Mouse (Mus musculus): ENCODE data around the gene Gpr35. TPM values are rescaled to one million over a fixed set of nuclear protein-coding genes. Genes with fewer than 3 reads are reported as not detected.
A peak's percentile ranks its signal among the peaks of the same experiment; 100 is the strongest.

The Gpr35 gene
- polyA plus RNA-seq, 1 experiment = 21.9 TPM

DNA sequence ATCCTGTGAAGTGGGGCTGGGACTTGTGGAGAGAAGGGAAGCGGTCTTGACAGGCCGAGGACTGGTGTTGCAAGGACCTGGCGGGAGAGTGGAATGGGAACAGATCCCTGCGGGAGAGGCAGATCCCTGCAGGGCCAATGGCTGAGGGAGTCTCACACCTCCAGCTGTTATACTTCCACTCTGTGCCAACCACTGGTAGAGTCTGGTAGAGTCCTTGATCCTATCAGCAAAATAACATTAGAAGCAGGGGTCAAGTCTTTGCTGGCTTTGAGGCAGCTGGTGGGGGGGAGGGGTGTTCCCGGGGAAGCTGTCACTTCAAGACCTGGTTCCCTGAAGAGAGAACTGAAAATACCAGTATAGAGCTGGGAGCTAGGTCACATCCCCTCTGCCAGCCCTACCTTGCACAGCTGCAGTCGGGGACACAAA is 25.5 kb downstream of the Gpr35 start:
- DNase-seq (ENCODE audit: low read depth, low spot score) = no peak

GRCm38 (mm10) chr1:92978645-92979044 is 28.0 kb downstream of the Gpr35 start:
- WGBS = 27% methylated on average over 7 of the region's 7 CpGs
- no peak for DNase-seq (ENCODE audit: low read depth, low spot score)

More for the DNA sequence above, 25.5 kb downstream of the Gpr35 start:
- 71% methylated on average over 6 of the region's 6 CpGs for WGBS

- WGBS = 51% methylated on average over 11 of the region's 11 CpGs
- no peak for DNase-seq (ENCODE audit: low read depth, low spot score)
Observed at GRCm38 (mm10) chr1:92979073-92979602, 28.5 kb downstream of the Gpr35 start.

DNA sequence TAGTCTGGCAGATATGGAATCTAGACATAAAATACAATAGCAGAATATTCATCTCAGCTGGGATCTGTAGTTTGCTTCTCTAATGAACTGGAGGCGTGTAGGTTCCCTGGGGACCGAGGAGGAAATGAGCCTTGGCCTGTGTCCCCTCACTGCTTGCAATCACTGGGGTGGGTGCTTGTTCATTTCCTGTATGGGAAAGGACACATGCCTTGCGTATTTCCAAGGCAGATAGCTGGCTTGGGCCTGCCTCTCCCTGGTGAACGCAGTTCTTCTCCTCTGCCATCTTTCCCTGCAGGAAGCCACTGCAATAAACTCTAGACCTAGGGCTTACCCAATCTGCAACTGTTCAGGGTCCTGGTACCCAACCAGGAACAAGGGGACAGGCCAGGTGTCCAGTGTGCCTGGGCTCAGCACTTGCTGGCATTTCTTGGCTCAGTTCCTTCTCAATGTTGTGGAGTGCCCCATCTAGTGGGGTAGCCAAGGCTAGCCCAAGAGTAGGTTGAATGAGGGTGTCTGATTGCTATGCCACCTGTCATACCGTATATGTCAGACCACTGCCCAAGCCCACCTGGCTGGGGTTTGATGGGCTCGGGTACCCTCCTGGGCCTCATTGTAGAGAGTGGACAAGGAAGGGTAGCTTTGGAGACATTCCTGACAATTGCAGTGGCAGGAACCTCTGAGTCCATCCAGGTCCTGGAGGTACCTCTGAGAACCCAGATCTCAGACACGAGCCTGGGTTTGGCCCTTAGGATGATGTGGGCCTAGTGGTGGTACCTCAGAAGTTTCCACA is 30.6 kb downstream of the Gpr35 start:
- DNase-seq (ENCODE audit: low read depth, low spot score) = no peak
- 84% methylated on average over 7 of the region's 7 CpGs for WGBS

GRCm38 (mm10) chr1:92982931-92983605 is 32.4 kb downstream of the Gpr35 start:
- 88% methylated on average over 17 of the region's 17 CpGs for WGBS
- no peak for DNase-seq (ENCODE audit: low read depth, low spot score)

DNA sequence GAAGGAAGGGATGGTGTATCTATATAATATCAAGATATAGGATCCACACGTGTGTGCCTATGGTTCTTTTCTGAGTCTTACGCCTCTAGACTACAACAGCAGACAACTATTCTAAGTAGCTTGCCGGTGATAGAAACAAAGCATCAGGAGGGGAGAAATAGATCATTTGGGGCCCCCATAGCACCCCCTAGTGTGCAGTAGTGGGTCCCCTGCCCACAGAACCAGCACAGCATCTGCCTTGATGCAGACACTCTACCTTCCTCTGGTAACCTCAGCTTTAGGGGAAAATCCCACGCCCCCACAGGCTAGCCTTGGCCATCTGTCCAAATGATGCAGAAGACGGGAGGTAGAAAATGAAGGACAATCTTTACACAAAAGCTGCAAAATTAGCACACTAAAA is 34.3 kb downstream of the Gpr35 start:
- no peak for DNase-seq (ENCODE audit: low read depth, low spot score)
- WGBS = 90% methylated on average over 5 of the region's 5 CpGs

GRCm38 (mm10) chr1:92988894-92989293 is 38.2 kb downstream of the Gpr35 start:
- DNase-seq (ENCODE audit: low read depth, low spot score) = no peak
- 25% methylated on average over 4 of the region's 4 CpGs for WGBS

GRCm38 (mm10) chr1:92989891-92990290 is 39.2 kb downstream of the Gpr35 start:
- 19% methylated on average over 4 of the region's 4 CpGs for WGBS
- peak; percentile 81 for DNase-seq (ENCODE audit: low read depth, low spot score)

DNA sequence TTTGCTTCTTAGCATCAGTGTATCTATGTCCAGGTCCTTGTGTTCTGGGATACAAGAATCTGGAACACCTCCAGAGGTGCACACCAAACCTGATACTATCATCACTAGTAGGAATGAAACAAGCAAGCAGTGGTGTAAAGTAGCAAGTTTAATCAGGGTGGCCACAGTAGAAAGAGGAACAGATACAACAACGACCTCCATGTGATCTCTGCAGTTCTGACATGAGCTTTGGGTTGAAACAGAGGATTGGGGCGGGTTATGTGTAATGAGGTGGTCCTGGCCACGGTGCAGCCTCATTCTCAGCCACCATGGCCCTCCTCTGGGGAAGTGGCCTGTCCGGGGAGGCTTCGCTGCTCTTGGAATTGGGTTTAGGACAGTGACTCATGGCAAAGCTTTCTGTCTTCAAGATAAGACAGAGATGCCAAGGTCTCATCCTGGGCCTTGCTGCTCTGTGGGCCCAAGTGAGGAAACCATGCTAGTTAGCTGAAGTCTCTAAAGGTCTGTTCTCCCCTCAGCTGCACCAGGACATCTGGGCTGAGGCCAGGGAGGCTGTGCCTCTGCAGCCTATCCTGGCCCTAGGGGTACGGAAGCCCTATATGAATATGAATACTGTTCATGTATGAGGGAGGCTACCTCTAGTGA is 41.7 kb downstream of the Gpr35 start:
- 81% methylated on average over 6 of the region's 6 CpGs for WGBS
- no peak for DNase-seq (ENCODE audit: low read depth, low spot score)

DNA sequence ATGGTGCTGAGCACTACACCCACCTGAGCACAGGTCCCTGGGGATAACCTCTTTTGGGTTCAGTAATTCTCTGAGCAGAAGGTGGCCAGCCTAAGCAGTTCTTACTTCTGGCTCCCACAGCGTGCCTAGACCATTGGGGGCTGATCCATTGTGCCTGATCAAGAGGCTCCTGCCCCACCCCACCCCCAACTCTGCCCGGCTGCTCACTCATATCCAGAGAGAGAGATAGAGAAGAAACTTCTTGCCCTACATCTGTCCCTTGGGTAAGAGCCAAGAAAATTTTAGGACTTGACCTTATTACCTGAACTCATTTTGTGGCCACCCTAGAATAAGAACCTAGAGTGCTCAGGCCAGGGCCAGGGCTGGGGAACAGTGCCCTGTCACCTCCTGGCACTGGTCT is 42.2 kb downstream of the Gpr35 start:
- 76% methylated on average over 2 of the region's 2 CpGs for WGBS
- DNase-seq (ENCODE audit: low read depth, low spot score) = no peak

- no peak for DNase-seq (ENCODE audit: low read depth, low spot score)
- 40% methylated on average over 7 of the region's 7 CpGs for WGBS
Observed at GRCm38 (mm10) chr1:93006061-93006460, 55.4 kb downstream of the Gpr35 start, which contains the start of gene Aqp12. TSS of gene Aqp12 (plus strand) at chr1:93006334.

GRCm38 (mm10) chr1:93009196-93009595 is 58.5 kb downstream of the Gpr35 start:
- DNase-seq (ENCODE audit: low read depth, low spot score) = no peak
- WGBS = 49% methylated on average over 4 of the region's 4 CpGs

- no peak for DNase-seq (ENCODE audit: low read depth, low spot score)
- 38% methylated on average over 3 of the region's 3 CpGs for WGBS
Observed at GRCm38 (mm10) chr1:93010731-93011130, 60.1 kb downstream of the Gpr35 start.

- WGBS = 25% methylated on average over 7 of the region's 7 CpGs
- DNase-seq (ENCODE audit: low read depth, low spot score) = no peak
Observed at GRCm38 (mm10) chr1:93012103-93012585, 61.5 kb downstream of the Gpr35 start.

- WGBS = 83% methylated on average over 4 of the region's 4 CpGs
- DNase-seq (ENCODE audit: low read depth, low spot score) = no peak
Observed at GRCm38 (mm10) chr1:93013367-93013766, 62.7 kb downstream of the Gpr35 start.

DNA sequence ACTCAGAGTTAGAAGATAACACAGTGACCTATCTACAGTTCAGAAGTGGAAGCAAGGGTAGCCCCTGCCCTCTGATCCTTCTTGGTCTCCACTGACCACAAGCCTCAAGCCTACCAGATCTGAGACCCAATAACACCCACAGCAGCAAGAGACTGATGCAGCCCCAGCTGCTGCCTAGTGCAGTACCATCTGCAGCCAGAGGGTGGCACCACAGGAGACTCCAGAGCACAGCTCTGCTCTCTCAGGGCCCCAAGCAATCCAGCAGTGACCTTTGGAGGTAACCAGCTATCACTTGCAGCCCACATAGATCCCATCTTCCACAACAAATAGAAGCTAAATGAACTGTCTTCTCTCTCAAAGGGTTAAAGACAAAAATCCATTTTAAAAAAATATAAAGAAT is 63.8 kb downstream of the Gpr35 start:
- no peak for DNase-seq (ENCODE audit: low read depth, low spot score)

DNA sequence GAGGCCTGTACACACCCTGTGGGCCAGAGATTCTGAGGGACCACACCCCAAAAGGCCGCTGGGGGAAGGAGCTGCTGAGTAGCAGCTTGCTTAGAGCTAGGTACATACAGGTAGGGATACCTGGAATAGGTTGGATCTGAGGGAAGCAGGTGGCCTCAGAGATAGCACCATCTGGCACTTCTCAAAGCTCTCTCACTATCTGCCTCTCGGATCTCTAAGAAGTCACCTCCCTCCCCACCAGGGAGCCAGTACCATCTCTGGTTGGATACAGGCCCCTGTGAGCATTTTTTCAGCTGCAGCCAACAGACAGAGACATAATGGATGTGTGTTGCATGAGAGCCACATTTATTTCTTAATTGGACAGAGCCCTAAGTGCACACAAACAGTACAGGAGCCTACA is 64.5 kb downstream of the Gpr35 start:
- no peak for DNase-seq (ENCODE audit: low read depth, low spot score)
- 72% methylated on average over 2 of the region's 2 CpGs for WGBS

- no peak for DNase-seq (ENCODE audit: low read depth, low spot score)
- WGBS = 82% methylated on average over 10 of the region's 10 CpGs
Observed at GRCm38 (mm10) chr1:93018716-93019115, 68.1 kb downstream of the Gpr35 start.

DNA sequence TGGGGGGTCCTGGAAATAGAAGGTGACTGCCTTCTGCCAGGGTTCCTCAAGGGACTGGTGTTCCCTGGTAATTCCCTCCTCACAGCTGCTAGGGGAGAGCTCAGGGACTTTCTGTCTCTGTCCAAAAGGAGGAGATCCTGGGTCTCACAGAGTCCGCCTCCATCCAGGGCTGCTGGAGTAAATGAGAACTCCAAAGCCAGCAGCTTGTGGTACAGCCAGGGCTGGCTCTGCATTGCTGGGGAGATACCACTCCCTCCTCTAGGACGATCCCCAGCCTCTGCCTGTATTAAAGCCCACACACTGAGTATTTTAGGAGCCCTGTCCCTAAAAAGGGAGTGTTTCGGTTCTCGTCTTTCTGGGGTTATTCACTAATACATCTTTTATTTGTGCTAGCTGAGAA is 69.9 kb downstream of the Gpr35 start:
- no peak for DNase-seq (ENCODE audit: low read depth, low spot score)
- 70% methylated on average over 4 of the region's 4 CpGs for WGBS

DNA sequence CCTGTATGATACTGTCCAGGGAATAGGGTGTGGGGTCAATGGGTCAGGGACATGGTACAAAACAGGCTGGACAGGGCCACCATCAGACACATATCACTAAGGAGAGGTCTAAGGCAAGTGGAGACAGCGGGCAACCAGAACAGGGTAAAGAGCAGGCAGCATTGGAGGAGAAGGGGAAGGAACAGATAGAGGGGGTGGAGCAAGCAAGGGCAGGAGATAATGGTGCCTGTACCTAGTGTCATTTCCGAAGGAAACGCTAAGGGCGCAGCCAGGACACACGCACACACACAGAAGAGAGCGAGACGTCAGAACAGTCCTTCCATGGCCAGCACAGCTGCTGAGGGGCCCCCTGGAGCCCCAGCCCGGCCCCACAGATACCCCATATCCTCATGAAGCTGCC is 75.9 kb downstream of the Gpr35 start:
- 79% methylated on average over 8 of the region's 8 CpGs for WGBS
- no peak for DNase-seq (ENCODE audit: low read depth, low spot score)

All from large intestine, adult 2 months (tissue).